Mouse (Mus musculus): ENCODE data around the gene Gm7298. TPM values are rescaled to one million over a fixed set of nuclear protein-coding genes. Genes with fewer than 3 reads are reported as not detected.

Gene Gm7298
- polyA plus RNA-seq (2014; fragmentation: Illumina TruSeq; extraction: RNeasy Lipid Tissue Mini Kit (QIAGEN cat#74804); ENCODE audit: low read depth, low replicate concordance), result not detected

GRCm38 (mm10) chr6:121732632-121733031 lies at the start of gene Gm7298:
Gm7298 (plus strand) TSS chr6:121732932.

GRCm38 (mm10) chr6:121838271-121838670 lies 105.5 kb downstream of the Gm7298 start, which contains the start of gene Mug1:
Mug1 (plus strand) TSS chr6:121838541.

Other genes with a start within 250 kb of the Gm7298 start
- gene A2m, start 97.6 kb upstream of the Gm7298 start, polyA plus RNA-seq (2014; fragmentation: Illumina TruSeq; extraction: RNeasy Lipid Tissue Mini Kit (QIAGEN cat#74804); ENCODE audit: low read depth, low replicate concordance), result not detected
- not detected for gene Mug1, start 105.6 kb downstream of the Gm7298 start, polyA plus RNA-seq (2014; fragmentation: Illumina TruSeq; extraction: RNeasy Lipid Tissue Mini Kit (QIAGEN cat#74804); ENCODE audit: low read depth, low replicate concordance)